Mouse (Mus musculus): ENCODE results near the gene Gabpa.

DNA sequence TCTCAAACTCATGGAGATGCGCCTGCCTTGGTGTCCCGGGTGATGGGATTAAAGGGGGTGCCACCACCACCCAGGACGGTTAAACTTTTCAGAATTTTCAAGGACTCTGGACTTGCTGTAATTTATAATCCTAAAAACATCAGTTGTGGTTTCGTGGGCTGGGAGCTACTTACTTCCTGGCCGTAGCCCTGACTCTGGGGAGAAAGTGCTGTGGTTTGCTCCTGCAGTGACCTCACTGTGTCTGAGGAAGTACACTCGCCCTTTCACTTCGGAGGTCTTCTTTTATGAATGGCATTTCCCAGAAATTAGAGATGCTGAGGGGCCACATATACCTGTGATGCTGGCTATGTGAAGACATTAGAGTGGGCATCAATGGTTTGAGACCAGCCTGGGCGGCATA is 20.2 kb upstream of the Gabpa start:
- TF ChIP-seq CTCF (IDR thresholded peaks at IDR 0.05) = no peak
- no peak for TF ChIP-seq EP300 (IDR thresholded peaks at IDR 0.05)
